ENCODE assay signal across 27 mouse cellular contexts in the genomic region with DNA sequence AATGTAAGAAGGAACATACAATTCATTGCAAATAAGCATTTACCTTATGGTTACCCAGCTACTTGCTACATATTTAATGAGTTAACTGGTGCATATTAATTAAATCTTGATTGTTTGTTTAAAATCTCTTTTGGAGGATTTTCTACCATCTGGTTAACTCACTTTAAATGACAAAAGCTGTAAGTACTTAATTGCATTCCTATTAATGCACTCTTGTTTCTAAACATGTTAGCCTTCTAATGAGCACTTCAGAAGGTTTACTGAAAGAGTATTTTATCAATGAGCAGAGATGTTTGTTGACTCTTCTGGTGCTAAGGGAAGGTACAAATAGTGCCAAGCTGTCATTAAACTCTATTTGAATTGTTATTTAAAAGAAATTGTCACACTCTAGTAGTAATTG.
"Had no signal": no experiment of that assay in that cellular context is flagged by ENCODE, and none has a peak within 500 bp of the region (broad histone marks: within the 10 kb centered on the region; RNA-seq: fewer than 3 reads in every experiment).

No protein-coding gene starts in this region.

- H3K27ac ChIP-seq: heart, embryonic 15.5 days; hindbrain, embryonic 13.5 days; hindbrain, embryonic 15.5 days; hindbrain, postnatal 0 days; kidney, embryonic 15.5 days; kidney, postnatal 0 days; limb, embryonic 13.5 days; limb, embryonic 15.5 days; liver, embryonic 12.5 days; liver, embryonic 14.5 days had no signal

- DNase-seq: gastrocnemius, postnatal 14 days; gastrocnemius, postnatal 36 days; heart, adult 11 months; heart, adult 2 months; heart, postnatal 14 days; heart, postnatal 36 days; kidney, adult 11 months; kidney, adult 2 months; kidney, adult 9 months; kidney, postnatal 14 days; kidney, postnatal 36 days; layer of hippocampus, adult 9-11 months; layer of hippocampus, postnatal 36 days; left cerebral cortex, postnatal 4 days had no signal

- H3K9me3 ChIP-seq: heart, embryonic 13.5 days; heart, embryonic 15.5 days; hindbrain, embryonic 13.5 days; hindbrain, embryonic 15.5 days; kidney, embryonic 15.5 days; limb, embryonic 13.5 days; limb, embryonic 15.5 days; liver, embryonic 12.5 days had no signal

- H3K9ac ChIP-seq: heart, embryonic 13.5 days; heart, embryonic 15.5 days; hindbrain, embryonic 13.5 days; hindbrain, embryonic 15.5 days; kidney, embryonic 15.5 days; limb, embryonic 13.5 days; limb, embryonic 15.5 days; liver, embryonic 12.5 days; liver, embryonic 14.5 days had no signal

- H3K4me3 ChIP-seq: heart, adult 2 months; heart, embryonic 13.5 days; heart, embryonic 15.5 days; hindbrain, embryonic 13.5 days; hindbrain, embryonic 15.5 days; kidney, embryonic 15.5 days; limb, embryonic 13.5 days; limb, embryonic 15.5 days; liver, embryonic 12.5 days had no signal

- H3K4me2 ChIP-seq: heart, embryonic 11.5 days; heart, embryonic 13.5 days; heart, embryonic 15.5 days; hindbrain, embryonic 13.5 days; hindbrain, embryonic 15.5 days; kidney, embryonic 15.5 days; limb, embryonic 13.5 days; limb, embryonic 15.5 days; liver, embryonic 12.5 days had no signal

- H3K4me1 ChIP-seq: heart, embryonic 13.5 days; heart, embryonic 15.5 days; hindbrain, embryonic 13.5 days; hindbrain, embryonic 15.5 days; kidney, embryonic 15.5 days; limb, embryonic 13.5 days; limb, embryonic 15.5 days; liver, embryonic 12.5 days had no signal

- H3K27me3 ChIP-seq: heart, embryonic 13.5 days; heart, embryonic 15.5 days; hindbrain, embryonic 13.5 days; hindbrain, embryonic 15.5 days; kidney, embryonic 15.5 days; limb, embryonic 13.5 days; limb, embryonic 15.5 days; liver, embryonic 12.5 days had no signal

- H3K36me3 ChIP-seq: heart, embryonic 13.5 days; heart, embryonic 15.5 days; hindbrain, embryonic 13.5 days; hindbrain, embryonic 15.5 days; kidney, embryonic 15.5 days; limb, embryonic 13.5 days; limb, embryonic 15.5 days; liver, embryonic 12.5 days had no signal

- ATAC-seq: hindbrain, postnatal 0 days; intestine, embryonic 16.5 days; liver, embryonic 12.5 days had no signal
